Mouse (Mus musculus) mesoderm, embryonic 11.5 days (tissue): ENCODE data around the gene 1110004F10Rik.
A peak's percentile ranks its signal among the peaks of the same experiment; 100 is the strongest.
"Not testable (repeated sequence)": the region's sequence is repeated elsewhere in the genome, so short reads cannot be mapped to it uniquely, and the experiment has no call there.

ENCODE experiments used
- DNase-seq: peaks from one replicate; pipeline ENCODE4 v3.0.0-alpha.2; 2012; ENCODE audit warnings: low read depth, low spot score

Gene 1110004F10Rik

DNA sequence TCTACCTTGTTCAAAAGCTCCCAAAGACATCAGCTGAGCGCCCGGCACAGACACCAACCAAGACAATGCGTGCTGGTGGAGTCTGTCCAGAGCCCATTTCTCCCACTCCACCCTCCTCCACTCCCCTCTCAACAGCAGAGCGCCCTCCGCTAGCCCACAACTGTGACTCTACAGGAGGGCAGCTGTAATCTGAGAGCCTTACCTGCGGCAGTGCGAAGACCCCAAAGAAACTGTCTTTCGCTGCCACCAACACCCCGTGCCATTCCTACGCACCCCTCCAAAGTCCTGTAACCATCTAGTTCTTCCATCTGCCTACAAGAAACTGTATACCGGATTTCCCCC is at the start of gene 1110004F10Rik:
Gene 1110004F10Rik, plus strand, starts transcription at position 202 of the 342 bp plus-strand sequence.
- DNase-seq = no peak

DNA sequence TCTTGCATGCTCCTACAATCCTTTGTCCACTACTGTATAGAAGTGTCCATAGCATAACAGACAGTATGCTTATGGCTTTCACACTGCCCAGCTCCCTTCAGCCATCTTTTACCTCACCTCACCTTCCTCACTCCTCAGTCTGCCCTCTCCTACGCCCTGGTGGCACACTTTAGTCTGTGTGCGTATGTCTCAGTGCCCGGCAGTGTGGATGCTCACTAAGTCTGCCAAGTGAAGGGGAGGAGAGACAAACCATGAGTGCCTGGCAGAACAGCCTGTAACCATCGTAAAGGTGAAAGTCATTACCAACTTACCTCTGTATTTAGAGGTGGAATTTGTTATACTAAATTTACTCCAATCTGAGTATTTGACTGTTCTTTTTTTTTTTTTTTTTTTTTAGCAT is 36.5 kb upstream of the 1110004F10Rik start:
- no peak for DNase-seq

DNA sequence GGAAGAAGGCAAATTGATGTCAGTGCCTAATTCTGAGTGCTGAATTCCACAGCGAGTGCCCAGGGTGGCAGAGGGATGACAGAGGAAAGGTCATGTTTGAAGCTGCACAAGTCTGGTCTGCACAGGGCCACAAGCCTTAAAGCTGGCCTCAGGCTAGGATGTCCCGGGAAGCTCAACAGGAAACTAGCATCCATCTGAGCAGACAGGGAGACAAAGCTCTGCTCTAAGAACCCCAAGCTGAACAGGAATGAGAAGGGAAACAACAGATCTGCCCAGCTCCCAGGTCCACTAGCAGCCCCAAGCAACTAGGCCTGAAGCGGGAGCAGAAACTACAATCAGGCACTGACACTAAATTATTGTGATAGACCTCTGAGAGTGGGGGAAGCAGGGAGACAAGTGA is 9.2 kb upstream of the 1110004F10Rik start:
- no peak for DNase-seq

DNA sequence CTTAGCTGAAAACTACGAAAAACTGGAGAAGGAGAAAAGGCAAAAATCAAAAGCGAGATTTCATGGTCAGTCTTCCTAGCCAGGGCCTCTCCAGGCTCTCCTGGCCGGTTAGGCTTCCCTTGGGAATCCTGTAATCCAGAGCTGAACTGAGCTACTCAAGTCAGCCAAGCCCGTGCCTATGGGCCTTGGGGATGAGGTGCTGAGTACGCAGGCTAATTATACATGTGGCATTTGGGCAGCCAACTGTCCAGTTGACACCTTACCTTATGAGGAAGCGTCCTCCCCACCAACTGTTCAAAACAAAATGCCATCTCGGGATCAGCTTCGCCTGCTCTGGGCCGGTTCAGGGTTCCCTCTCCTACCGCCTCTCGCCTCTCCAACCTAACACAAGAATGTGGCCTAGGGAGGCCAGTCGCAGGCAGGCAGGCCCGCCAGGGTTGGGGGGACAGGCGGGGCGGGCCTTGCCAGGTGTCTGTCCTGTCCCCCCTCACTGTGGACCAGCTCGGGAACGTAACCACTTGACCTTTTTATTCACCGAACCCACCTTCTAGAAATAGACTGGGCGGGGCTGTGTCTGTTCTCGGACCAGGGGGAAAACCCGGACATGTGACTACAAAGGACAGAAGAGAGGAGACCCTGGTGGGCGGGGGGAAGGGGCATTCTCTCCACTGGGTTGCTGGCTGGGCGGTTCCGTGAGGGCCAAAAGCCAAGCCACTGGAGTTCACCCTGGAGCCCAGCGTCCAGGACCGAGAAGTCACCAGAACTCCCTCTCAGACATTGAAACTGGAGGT is 8.4 kb upstream of the 1110004F10Rik start:
- DNase-seq = peak; percentile 45

DNA sequence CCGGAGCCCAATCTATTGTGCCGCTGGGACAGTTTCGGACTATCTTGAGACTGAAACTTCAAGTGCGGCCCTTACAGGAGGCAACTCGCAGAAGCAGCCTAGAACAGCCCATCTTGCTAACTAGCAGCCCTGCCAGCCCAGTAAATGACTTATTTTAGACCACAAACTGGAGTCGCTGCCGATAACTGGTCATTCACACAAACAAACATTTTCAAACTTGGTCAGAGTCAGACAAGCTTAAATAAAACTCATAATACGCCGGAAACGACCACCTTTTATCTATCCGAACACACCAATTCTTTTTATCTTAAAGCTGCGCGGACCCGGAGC is 7.8 kb upstream of the 1110004F10Rik start:
- DNase-seq = no peak

DNA sequence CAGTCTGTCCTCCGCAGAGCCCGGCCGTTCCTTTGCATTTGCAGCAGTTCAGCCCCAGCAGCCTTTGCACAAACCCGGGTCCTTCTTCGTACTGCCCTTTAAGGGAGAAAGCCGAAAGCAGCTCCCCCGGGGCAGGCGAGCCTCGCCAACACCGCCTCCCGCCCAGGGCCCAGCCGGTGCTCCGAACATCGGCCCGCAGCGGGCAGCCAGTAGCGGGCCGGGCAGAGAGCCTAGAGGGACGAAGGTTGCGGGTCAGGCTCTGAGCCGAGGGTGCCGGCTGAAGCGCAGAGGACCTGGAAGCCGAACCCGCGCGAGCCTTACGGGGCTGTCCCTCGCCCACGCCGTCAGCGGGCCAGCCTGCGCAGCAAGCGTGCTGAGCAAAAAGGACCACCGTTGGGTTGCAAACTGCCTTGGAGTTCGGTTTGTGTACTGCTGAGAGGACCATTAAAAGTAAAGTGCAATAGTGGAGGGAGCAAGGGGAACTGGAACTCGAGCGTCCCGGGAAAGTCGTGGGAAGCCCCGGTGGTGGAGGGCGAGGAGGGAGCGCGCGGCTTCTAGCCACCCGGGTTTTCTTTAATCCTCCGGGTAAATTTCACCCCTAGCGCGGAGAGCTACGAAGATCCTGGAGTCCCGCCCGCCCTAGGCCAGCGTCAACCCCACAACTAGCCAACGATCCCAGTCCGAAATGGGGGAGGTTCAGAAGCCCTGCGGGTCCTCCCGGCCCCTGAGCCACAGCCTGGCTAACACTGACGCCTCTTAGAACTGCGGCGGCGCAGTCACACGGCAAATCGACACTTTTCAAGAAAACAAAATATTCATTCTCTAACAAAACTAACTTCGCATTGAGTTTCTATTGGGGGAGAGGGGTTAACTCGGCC is 7.2 kb upstream of the 1110004F10Rik start:
- peak; percentile 66 for DNase-seq

DNA sequence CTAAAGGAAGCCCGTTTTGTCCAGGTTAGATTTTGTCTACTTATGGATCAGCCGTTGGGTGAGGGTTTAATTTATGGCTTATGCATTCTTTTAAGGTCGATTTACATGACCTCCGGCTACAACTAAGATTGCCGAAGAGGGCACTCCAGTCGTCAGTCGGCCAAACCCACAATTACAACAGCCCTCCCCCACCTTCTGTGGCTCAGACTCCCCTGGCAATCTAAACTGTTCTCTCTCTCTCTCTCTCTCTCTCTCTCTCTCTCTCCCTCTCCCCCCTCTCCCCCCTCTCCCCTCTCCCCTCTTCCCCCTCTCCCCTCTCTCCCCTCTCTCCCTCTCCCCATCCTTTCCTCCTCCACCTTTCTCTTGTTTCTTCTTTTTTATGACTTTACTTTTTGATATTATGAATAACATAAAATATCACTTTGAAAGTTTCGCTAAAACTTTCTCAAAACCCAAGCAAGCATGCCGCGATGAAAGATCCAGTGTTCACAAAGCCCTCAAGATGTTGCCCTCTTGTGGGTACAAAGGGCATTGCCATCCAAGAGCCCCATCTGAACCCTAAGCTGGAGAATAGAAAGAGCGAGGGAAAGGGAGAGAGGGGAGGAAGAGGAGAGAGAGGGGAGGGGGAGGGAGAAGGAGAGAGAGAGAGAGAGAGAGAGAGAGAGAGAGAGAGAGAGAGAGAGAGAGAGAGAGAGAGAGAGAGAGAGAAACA is 6.4 kb upstream of the 1110004F10Rik start:
- peak; percentile 91 for DNase-seq

DNA sequence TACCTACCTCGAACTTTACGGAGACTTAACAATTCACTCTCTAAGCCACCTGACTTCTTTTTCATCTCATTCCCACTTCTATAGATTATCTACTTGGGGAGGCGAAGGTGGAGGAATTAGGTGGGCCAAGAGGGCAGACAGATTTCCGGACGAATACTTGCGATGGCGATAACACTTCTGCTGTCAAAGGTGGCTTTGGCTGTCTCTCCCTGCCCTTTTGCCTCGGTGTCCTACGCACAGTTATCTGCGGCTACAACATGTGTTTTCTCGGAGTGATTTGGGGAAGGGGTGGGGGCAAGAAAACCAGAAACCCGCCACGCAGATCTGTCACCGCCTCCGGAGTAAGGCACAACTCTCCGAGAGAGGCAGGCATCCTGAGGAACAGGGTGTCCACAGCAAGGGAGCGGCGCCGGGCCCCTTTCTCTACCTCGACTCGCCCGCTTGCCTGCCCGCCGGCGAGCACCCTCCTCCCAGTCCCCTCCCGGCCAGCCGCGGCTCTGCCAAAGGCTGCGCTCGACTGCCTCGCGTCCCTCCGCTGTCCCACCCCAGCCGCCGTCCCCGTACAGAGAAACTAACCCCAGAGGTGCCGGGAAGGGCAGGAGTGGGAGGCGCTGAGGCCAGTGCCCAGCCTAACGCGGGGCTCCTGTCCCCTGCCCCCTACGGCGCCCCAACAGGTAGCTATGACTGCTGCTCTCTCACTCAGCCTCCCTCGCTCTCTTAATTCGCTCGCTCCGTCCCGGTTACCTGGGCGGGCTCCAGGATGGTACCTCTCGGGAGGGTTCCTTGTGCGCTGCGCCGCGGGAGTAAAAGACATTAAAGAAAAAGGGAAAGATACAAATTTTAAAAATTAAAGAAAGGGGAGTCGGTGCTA is 5.6 kb upstream of the 1110004F10Rik start:
- DNase-seq = peak; percentile 61

DNA sequence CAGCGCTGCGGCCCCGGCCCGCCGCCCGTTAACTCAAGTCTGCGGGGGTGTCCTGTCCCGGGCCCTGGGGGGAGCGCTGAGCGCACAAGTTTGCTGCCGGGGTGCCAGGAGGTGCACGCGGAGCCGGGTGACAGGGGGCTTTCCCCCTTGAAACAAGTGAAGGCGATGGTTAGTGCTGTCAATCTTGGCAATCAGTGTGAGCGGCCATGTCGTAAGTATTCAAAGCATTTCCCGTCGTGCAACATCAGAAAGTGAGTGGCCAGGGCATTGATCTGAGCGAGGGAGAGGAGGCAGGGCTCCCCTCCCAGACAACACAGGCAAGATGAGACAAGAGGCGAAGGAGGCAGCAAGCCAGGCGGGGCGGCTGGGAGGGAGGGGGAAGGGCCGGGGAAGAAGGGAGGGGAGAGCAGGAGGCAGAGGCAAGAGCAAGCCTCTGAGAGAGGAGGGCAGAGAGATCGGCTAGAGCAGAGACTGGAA is 4.9 kb upstream of the 1110004F10Rik start:
- peak; percentile 86 for DNase-seq

DNA sequence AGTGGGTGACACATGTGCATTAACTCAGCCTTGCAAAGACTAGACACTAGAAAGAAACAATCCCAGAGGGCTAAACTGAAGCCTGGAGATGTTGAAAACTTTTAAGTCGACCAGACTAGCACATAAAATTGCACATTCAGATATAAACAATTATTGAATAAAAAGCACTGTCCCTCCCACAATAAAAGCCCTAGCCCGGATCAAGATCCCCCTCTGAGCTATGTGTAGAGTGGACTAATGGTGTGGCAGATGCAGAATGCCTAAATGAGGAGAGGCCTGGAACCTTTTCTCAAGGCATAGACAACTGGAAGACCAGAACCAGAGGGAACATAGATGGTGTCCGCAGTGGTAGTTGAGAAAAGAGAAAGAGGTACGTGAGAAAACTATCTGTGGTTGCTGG is 3.7 kb upstream of the 1110004F10Rik start:
- DNase-seq = no peak

DNA sequence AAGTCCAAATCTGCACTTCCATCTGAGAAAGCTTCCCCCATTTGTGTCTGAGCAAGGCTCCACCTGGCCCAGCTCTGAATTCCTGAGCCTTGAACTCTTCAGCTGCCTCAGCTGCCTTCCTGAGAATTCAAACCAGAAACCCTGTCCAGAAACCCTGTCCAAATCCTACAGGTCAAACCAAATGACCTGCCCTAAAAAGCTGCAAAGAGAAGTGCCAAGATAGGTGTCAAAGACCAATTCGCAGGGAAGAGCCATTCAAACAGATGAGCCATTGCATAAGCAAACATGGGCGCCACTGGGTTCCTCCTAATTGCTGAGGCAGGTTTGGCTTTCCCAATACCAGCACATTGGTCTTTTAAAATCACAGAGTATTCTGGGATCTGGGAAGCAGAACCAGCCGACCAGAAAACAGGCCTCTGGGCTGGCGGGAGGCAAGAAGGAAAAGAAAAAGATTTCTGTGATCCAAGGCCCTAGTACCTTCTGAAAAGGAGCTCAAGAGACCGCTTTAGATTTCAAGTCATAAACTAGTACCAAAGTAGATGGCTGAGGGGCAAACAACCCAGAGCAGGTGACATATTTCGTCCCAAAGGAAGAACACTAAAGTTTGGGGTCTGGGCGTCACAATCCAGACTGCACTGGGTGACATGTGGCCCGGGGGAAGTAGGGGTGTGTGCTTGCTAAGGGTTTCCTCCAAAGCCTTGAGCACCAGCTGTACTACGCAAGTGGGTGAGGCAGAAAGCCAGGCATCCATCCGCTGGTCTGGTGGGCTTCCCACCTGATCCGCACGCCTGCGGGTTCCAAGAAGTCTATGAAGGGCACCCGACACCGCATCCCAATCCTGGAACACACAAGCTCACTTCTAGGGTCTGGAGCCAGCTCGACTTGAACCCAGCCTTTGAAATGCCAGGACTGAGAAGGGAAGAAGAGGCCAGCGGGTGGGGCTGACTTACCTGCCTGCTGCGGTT is 2.3 kb upstream of the 1110004F10Rik start:
- DNase-seq = no peak

DNA sequence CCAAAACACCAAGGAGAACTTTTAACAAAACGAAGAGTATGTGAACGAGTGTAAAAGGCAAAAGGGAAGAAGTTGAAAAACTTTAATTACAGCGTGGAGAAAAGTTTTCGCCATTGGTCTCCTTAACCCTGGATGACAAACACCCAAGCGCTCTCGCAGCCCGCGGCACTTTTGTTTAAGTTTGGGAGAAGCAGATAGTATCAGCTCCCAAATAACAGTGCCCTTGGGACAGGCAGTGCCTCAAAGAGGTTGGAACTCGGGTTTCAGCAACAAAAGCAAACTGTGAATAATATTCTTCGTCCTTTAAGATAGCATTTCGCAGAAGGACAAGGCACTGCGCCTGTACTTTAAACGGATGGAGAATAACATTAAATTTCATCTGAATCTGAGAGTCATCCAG is 1.2 kb upstream of the 1110004F10Rik start:
- peak; percentile 21 for DNase-seq

DNA sequence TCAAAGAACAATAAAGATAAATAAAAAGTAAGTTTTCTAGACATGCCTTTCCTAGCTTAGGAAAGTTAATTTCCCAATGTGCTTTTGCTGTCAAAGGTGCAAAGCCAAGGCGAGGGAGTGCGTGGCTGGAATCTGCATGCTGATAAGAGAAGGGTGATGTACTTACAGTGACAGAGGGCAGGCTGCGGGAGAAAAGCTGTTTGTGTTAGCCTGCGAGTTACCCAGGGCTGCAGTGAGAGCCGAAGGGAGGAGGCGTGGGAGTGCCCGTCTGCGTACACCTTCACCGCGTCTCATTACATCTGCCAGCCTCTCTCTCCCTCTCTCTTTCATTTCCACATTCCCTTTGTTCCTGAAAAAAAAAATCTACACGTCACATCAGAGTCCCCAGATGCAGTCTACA is 686 bp upstream of the 1110004F10Rik start, which contains the start of gene Sox6:
Gene Sox6, minus strand, starts transcription at position 286 of the 400 bp plus-strand sequence.
- DNase-seq = peak; percentile 59

DNA sequence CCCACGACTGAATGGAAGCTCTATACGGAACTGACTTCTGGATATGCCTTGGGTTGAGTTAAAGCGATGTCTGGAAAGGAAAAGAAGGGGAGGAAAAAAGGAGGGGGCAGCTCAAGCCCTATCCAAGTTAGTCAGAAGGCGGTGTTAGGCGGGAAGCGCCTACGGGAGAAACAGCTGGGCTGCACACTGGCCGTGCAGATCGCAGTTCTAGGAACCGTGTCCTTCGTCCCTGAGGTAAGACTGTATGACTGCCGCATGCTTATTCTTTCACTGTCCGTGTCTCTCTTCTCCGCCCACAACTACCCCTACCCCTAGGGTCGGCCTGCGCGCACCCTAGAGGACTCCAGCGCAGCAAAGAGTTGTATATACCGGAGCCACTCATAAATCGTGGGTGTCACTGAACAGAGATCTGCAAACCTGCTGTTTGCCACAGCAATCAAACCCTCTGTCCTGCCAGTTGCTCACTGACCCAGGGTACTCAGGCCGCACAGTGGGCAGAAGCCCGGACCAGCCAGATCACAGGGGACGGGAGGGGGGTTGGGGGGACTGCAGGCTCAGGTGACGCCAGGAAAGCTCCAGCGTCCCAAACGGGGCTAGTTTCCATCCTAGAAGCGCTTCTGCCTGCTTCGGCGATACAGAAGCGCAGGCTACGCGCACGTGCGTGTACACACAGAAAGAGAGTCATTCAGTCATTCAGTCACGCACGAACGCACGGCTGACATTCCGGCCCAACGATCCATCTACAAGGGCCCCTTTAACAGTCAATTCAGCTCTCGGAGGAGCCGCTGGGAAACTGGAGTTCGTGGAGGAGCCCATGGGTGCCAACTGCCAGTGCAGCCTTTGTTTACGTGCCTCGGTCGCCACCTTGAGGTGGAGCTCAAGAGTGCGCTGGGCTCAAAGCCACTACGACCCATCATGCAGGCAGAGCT is 605 bp downstream of the 1110004F10Rik start:
- peak; percentile 90 for DNase-seq

DNA sequence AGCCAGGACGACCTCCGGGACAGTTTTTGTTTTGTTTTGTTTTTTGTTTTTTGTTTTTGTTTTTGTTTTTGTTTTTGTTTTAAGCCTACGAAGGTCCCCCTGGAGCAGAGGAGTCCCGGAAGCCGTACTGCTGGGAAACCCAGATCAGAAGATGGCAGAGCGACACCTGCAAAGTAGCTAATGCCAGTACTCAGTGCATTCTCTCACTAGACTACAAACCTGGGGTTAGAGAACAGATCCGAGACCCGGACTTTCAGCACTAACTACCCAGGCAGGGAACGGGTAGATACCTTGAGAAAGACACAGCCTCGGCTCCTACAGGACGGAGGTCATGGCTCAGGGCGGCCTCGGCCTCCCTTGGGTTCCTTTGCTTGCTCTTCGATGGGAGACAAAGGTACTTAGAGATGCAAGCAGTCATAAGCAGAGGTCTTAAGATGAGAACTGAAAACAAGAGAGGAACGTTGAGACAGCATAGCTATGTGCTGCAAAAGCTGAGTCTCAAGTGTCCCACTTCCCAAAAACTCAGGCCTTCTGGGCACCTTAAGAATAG is 1.3 kb downstream of the 1110004F10Rik start:
- no peak for DNase-seq

DNA sequence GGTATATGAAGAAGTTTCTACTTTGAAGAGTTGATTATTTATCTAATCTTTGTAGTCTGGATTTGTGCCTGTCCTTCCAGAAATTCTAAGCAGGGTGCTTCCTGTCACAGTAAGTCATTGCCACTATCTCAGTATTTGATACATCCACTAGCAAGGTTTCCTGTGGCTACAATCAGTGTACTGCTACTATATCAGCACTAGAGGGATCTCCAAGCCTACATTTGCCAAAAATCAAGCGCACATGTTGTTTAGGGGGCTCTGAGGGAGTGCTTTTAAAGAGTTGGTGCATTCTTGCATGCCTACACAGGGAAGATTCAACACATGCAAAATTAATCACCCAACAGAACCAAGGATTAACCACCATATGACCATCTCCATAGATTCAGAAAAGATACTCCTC is 21.5 kb downstream of the 1110004F10Rik start:
- no peak for DNase-seq

DNA sequence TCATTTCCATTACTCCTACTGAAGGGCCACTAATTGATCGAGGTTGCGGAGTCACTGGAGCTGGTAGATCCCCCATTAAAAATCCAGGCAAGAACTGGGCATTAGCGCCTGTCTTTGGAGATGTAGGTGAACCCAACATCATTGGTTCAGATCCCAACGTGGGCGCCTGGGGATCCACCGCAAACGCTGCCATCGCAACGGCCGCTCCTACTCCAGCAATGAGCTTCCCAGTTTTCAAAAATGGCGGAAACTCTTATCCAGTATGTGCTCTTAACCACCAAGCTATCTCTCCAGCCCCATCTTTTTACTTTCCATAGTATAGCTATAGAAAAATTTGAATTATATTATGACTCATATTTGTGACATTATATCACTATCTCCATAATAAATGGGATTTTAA is 45.2 kb downstream of the 1110004F10Rik start, which contains the start of gene Gm4353:
Gene Gm4353, minus strand, starts transcription at position 270 of the 400 bp plus-strand sequence.
- DNase-seq = not testable (repeated sequence)

DNA sequence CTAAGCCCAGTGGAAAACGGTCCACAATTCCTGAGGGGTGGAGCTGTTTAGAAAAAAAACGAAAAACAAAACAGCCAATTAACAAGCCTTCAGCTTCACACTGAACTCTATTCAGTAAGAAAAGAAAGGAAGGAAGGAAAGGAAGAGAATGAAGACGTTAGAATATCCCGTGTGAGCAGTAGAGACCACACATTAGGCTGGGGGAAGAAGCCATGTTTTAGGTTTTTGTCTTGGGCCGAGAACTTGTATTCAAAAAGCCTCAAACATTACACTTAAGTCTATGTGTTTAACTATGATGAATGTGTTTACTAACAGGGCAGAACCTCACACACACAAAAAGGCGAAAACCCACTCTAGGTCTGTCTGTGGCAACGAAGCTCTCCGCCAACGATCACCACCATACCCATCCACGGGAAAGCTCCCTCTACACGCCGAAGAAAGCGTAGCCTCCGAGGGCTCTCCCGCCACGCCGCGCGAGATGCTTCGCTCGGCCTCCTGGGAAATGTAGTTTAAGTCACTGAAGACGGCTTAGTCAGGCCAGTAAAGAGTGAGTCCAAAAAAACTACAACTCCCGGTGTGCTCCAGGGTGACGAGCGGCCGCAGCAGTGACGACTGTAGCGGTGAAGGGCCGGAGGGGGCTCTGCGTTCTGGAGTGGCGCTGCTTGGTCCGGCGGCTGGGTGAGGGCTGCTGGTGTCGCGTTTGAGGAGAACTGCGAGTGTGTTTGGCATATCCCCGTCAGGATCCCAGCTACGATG is 53.7 kb downstream of the 1110004F10Rik start:
- peak; percentile 97 for DNase-seq
